Mouse (Mus musculus) E14TG2a.4 (cell line): ENCODE data around the gene Gli1.

Experiments
- H3K27me3 ChIP-seq: 2 replicates; pipeline ENCODE4 v1.6.1; 2014; ENCODE audit warnings: low read length, control low read depth; ENCODE audit not compliant: insufficient read depth
- H3K36me3 ChIP-seq: 2 replicates; pipeline ENCODE4 v1.6.1; 2014; ENCODE audit warnings: low read length, control low read depth; ENCODE audit not compliant: insufficient read depth
- H3K4me1 ChIP-seq: replicated peaks from 2 replicates; pipeline ENCODE4 v1.6.1; 2014; ENCODE audit warnings: low read depth, low read length, control low read depth
- H3K4me3 ChIP-seq: replicated peaks from 2 replicates; pipeline ENCODE4 v1.5.1; 2014; ENCODE audit warnings: mild to moderate bottlenecking, low read length
- H3K9me3 ChIP-seq: 2 replicates; pipeline ENCODE4 v1.6.1; 2014; ENCODE audit warnings: low read length, control low read depth
- CTCF ChIP-seq: conservative IDR thresholded peaks from 2 replicates; pipeline ENCODE4 v1.5.1; 2014; ENCODE audit warnings: low read length
- NANOG ChIP-seq: IDR thresholded peaks from 2 replicates; pipeline ENCODE4 v1.6.1; 2014; ENCODE audit warnings: borderline replicate concordance, low read length, mixed read lengths
- POU5F1 ChIP-seq: IDR thresholded peaks from 2 replicates; pipeline ENCODE4 v1.6.1; 2014; ENCODE audit warnings: low read length, borderline replicate concordance

Gli1 gene

GRCm38 (mm10) chr10:127284105-127284622 is 57.6 kb downstream of the Gli1 start:
- peaks cover 86% of the 10 kb centered on the region for H3K36me3 ChIP-seq
- peaks cover 82% of the 10 kb centered on the region for H3K4me1 ChIP-seq
- H3K9me3 ChIP-seq, result no peaks in the 10 kb centered on the region
- H3K4me3 ChIP-seq, result peak overlapping the region; percentile 51
- H3K27me3 ChIP-seq, result no peaks in the 10 kb centered on the region
- TF ChIP-seq CTCF, result no peak
- no peak for TF ChIP-seq NANOG
- TF ChIP-seq POU5F1, result no peak

GRCm38 (mm10) chr10:127282620-127283215 is 59.1 kb downstream of the Gli1 start:
- Histone ChIP-seq H3K27me3 (no peaks in the 10 kb centered on the region), H3K4me3 (peak overlapping the region; percentile 51), H3K9me3 (no peaks in the 10 kb centered on the region), H3K36me3 (peaks cover 99% of the 10 kb centered on the region), H3K4me1 (peaks cover 83% of the 10 kb centered on the region)
- no peak for TF ChIP-seq POU5F1
- no peak for TF ChIP-seq CTCF
- TF ChIP-seq NANOG, result no peak

GRCm38 (mm10) chr10:127281316-127281715 is 60.5 kb downstream of the Gli1 start:
- Histone ChIP-seq H3K4me3 (no peak overlapping the region), H3K36me3 (peaks cover 99% of the 10 kb centered on the region), H3K27me3 (no peaks in the 10 kb centered on the region), H3K4me1 (peaks cover 79% of the 10 kb centered on the region), H3K9me3 (no peaks in the 10 kb centered on the region)
- TF ChIP-seq CTCF, result no peak
- TF ChIP-seq POU5F1, result no peak
- no peak for TF ChIP-seq NANOG
